Mouse (Mus musculus): ENCODE data around the gene Ddc.

Ddc gene

DNA sequence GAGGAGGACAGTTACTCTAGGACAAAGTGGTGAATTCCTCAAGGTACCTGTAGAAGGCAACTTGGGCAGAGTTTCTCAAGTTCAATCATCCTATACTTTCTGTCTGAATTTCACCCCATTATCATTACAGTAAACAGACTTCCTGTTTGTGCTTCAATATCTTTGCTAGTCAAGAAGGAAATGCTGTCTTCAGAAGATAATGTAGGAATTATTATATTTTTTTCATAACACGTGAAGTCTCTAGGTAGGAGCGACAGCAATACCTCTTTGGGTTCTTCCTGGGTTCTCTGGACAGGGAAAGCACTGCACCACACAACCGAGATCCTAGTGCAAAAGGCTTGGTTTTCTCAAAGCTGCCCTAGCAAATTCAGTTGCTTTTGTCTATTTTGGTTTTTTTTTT lies 21.6 kb downstream of the Ddc start:
- DNase-seq (ENCODE audit: low spot score) = no peak

GRCm38 (mm10) chr11:11875230-11875629 lies 22.7 kb downstream of the Ddc start:
- no peak for DNase-seq (ENCODE audit: low spot score)

GRCm38 (mm10) chr11:11873023-11873908 lies 24.7 kb downstream of the Ddc start:
- DNase-seq (ENCODE audit: low spot score) = no peak

GRCm38 (mm10) chr11:11872140-11872795 lies 25.7 kb downstream of the Ddc start:
- no peak for DNase-seq (ENCODE audit: low spot score)

- no peak for DNase-seq (ENCODE audit: low spot score)
Observed at GRCm38 (mm10) chr11:11871197-11871813, 26.6 kb downstream of the Ddc start.

GRCm38 (mm10) chr11:11867971-11868481 lies 29.9 kb downstream of the Ddc start:
- DNase-seq (ENCODE audit: low spot score) = no peak

- no peak for DNase-seq (ENCODE audit: low spot score)
Observed at GRCm38 (mm10) chr11:11866696-11867095, 31.2 kb downstream of the Ddc start.

DNA sequence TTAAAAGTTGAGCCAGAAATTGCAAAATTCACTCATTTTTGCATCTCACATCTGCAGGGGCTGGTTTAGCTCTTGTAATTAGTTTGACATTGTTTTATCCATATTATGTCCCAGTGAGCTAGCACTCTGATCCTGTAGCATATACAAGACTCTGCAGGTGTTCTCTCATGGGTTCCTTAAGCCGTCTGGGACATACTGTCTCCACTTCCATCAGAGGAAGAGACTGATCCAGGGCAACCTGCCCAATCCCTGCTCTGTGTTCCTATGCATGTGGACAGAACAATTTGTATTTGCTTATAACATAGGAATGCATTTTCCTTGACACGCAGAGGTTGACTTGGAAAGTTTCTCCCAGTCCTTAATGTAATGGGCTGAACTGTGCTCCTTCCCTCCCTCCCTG lies 32.8 kb downstream of the Ddc start:
- DNase-seq (ENCODE audit: low spot score) = no peak

DNA sequence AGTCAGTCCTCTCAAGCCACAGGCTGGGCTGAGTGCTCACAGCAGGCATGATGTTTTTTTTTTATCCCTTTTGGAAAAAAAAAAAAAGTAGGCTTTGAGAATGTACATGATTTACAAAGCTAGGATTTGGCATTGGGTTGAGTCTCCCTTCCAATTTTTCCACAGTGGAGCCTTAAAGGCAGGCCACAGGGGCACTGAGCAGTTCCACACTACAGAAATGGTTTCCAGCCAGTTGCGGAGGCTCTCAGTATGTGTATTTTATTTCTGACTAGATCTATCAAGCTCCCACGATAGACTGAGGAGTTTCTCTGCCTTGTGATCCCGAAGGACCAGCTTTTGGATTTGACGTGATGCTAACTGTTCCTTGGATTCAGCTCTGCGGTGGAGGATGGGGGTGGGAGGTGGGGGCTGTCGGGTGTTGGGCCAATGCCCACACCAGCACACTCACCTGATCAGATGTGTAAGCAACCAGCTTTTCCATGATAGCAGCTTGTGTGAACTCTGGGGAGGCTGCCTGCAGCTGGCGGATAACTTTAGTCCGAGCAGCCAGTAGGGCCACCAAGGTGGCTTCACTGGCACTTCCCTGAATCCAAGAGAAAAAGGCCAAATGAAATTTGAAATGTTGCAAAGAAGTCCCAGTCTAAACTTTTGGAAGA lies 33.4 kb downstream of the Ddc start:
- no peak for DNase-seq (ENCODE audit: low spot score)

DNA sequence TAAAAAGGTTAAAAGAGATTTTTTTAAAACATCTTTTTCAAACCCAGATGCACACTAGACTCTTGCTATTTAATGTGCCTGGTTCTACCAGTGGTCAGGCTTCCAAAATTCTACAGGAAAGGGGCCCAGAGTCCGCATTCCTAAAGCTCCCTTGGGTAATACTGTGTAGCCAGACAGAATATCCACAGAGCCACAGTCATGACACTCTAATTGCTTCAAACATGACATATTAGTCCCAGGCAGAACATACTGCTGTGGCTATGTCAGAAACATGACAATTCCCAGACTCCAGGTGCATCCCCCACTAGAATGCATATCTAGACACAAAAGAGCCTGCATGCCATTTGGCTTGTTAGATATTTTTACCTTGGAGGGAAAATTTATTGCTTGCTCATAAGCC lies 35.4 kb downstream of the Ddc start:
- no peak for DNase-seq (ENCODE audit: low spot score)

DNA sequence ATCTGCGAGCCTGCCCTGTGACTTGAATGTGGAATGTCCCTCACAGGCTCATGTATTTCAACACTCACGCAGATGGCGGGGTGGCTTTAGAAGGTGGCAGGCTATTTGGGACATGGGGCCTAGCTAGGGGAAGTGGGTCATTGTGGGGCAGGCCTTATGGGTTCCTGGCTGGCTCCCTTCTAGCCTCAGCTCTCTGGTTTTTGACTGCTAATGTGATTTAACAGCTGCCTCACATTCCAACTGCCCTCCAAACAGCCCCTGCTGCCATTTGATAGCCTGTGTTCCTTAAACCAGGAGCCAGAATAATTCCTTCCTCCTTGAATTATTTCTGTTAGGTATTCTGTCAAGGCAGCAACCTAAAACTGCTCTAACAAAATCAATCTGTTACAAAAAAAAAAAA lies 41.0 kb downstream of the Ddc start:
- DNase-seq (ENCODE audit: low spot score) = no peak

DNA sequence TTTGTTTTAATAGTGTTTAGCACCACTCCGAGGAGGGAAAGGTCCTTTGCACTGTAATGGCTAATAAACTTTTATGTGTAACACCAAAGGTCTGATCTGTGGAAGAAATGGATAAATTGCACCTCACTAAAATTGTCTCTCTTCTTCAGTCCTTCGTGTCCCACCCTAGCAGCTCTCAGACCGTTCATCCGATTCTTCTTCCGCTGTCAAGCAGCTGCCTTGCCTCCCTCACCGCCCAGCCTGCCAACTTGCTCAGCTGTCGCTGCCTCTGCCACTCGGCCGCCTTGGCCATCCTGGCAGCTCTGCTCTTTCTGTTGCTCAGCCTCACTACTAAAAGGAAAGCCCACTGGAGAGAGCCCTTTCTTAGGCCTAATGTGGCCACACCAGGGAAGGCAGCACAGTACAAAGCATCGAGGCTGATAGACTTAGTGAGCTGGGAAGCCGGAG lies 42.2 kb downstream of the Ddc start:
- no peak for DNase-seq (ENCODE audit: low spot score)

DNA sequence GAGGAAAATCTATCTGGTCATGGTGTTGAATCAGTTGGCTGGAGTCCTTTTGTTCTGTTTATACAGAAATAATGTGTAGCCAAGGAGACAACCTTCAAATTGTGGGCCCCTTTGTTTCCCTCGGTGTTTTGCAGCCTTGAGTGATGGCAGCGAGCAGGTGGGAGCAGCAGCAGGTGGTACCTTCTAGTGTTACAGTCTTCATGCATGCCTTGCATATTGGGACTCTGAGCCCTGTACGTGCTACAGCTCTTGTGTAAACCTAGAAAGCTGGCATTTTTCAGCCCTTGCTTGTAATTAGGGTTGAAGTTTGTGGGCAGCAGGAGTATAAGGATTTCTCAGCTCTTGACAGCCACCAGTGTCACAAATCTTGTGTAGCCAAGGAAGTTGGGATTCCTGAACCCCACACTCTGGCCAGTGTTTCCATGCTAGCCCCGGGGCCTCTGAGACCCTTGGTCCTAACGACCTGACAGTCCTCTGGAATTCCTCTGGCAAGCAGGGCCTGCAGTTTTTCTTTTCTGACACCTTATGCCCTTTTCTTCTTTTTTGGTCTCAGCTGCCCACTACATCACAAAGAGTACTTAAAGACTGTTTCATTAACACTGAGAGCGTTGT lies 42.8 kb downstream of the Ddc start:
- no peak for DNase-seq (ENCODE audit: low spot score)

DNA sequence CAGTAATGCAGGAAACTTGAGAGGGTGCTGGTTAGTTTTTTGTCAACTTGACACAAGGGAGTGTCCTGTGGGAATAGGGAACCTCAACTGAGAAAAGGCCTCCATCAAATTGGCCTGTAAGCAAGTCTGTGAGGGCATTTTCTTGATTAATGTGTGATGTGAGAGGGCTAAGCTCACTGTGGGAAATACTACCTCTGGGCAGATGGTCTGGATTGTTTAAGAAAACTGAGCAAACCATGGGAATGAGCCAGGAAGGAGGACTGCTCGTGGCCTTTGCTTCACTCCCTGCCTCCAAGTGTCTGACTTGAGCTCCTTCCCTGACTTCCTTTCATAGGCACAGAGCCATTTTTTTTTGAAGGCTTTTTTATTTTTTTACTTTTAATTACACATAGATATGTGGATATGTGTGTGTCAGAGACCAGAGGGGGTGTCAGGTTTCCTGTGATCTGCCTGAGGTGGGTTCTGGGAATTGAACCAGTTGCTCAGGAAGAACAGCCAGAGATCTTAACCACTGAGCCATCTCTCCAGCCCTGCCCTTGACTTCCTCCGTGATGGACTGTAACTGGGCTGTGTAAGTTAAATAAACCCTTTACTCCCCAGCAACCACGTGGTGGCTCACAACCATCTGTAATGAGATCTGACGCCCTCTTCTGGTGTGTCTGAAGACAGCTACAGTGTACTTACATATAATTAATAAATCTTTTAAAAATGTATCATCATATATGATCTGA lies 44.0 kb downstream of the Ddc start:
- DNase-seq (ENCODE audit: low spot score) = no peak

- DNase-seq (ENCODE audit: low spot score) = no peak
Observed at GRCm38 (mm10) chr11:11851957-11852505, 45.9 kb downstream of the Ddc start.

GRCm38 (mm10) chr11:11850476-11851267 lies 47.3 kb downstream of the Ddc start:
- DNase-seq (ENCODE audit: low spot score) = no peak

GRCm38 (mm10) chr11:11849513-11850311 lies 48.2 kb downstream of the Ddc start:
- DNase-seq (ENCODE audit: low spot score) = no peak

GRCm38 (mm10) chr11:11848467-11848866 lies 49.5 kb downstream of the Ddc start:
- DNase-seq (ENCODE audit: low spot score) = no peak

GRCm38 (mm10) chr11:11845044-11845443 lies 52.9 kb downstream of the Ddc start:
- no peak for DNase-seq (ENCODE audit: low spot score)

Measured in layer of hippocampus, adult 9-10 months (tissue).